Mouse (Mus musculus) kidney, adult 2 months (tissue): ENCODE data around the gene Galnt14.

Source experiments
- CTCF ChIP-seq: fragments of 200-500 bp; conservative IDR thresholded peaks from 2 replicates; pipeline ENCODE4 v1.5.1; 2011; ENCODE audit warnings: low read depth, mild to moderate bottlenecking, control low read depth, low read length, moderate library complexity, mixed read lengths; ENCODE audit not compliant: insufficient read depth, insufficient read length
- POLR2A ChIP-seq: fragments of 200-500 bp; IDR thresholded peaks from one replicate; pipeline ENCODE4 v1.6.1; 2011; ENCODE audit warnings: low read depth, low read length, control low read depth

DNA sequence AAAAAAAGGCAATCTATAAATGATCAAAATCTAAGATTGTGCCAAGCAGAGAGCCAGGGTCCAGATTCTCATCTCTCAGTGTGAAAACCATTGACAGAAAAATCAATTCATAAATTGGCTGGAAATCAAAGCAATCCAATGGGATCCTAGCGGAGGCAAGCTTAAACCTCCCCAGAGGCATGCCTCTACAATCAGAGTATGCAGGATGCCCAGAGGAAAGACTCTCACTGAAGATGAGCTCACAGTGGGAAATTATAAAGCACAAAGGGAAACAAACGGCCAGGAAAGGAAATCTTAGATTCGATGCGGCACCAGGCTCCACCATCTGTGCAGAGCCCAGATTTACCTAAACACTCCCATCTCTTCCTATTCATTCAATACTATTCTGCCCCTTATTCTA is 220.7 kb downstream of the Galnt14 start:
- TF ChIP-seq CTCF (no peak), POLR2A (no peak)
